Mouse (Mus musculus) monocyte, adult 5-6 weeks (primary cell): Measurements from ENCODE around the gene Rfk. TPM values are rescaled to one million over a fixed set of nuclear protein-coding genes. Genes with fewer than 3 reads are reported as not detected.

Source experiments
- ATAC-seq: fragments of 153-309, 156-312 bp; replicated peaks from 2 replicates; pipeline ENCODE4 v1.8.0; 2017; ENCODE audit warnings: mild to moderate bottlenecking; ENCODE audit not compliant: low TSS enrichment, insufficient number of reproducible peaks, severe bottlenecking, poor library complexity, low FRiP score
- total RNA-seq: library from RNA; stranded (forward); fragments of 200-1000, 200-491, 200-594 nt; gene quantifications from 3 replicates; pipeline ENCODE4 v1.2.3, GENCODE M21; 2017

Gene Rfk
- total RNA-seq, 1 experiment from 2014 or later = 38.1 TPM

GRCm38 (mm10) chr19:17378845-17379244 is 15.0 kb upstream of the Rfk start:
- no peak for ATAC-seq

DNA sequence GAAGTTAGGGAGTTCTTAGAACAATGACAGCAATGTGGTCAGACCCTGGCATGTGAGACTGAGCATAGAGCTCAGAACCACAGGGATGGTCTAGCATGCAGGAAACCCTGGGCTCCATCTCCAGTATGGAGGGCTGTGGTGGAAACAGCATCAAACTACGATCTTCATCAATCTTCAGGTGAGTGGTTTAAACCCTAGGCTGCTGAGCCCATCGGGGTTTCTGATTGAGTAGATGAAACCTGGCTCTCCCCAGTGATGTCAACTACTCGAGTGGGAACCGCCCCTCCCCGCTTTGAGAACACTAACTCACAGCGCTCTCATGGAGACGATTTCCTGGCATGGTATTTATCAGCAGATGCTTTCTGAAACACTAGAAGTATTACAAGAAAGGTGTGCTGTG is 13.3 kb upstream of the Rfk start:
- no peak for ATAC-seq

GRCm38 (mm10) chr19:17382807-17383397 is 10.9 kb upstream of the Rfk start:
- peak; percentile 43; the same call in 1 of the 2 replicates for ATAC-seq

DNA sequence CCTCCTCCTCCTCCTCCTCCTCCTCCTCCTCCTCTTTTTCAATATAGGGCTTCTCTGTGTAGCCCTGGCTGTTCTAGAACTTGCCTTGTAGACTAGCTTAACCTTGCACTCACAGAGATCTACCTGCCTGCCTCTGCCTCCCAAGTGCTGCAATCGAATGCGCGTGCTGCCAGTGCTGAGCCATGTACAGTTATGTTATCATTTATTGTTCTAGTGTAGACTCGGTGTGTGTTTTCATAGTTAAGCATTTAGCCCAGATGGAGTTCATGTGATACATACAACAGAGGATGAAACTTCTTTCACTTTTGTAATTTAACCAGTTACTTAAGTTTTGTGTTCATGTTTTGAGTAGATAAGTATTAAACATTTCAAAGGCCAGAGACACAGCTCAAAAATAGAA is 8.8 kb upstream of the Rfk start:
- ATAC-seq = no peak

- no peak for ATAC-seq
These were observed 8.4 kb upstream of the Rfk start for GRCm38 (mm10) chr19:17385426-17385825.

GRCm38 (mm10) chr19:17386424-17386823 is 7.4 kb upstream of the Rfk start:
- no peak for ATAC-seq

GRCm38 (mm10) chr19:17388404-17388803 is 5.4 kb upstream of the Rfk start:
- 0 out of 2 replicates have a peak, but pooled peaks have one; percentile 36 for ATAC-seq

DNA sequence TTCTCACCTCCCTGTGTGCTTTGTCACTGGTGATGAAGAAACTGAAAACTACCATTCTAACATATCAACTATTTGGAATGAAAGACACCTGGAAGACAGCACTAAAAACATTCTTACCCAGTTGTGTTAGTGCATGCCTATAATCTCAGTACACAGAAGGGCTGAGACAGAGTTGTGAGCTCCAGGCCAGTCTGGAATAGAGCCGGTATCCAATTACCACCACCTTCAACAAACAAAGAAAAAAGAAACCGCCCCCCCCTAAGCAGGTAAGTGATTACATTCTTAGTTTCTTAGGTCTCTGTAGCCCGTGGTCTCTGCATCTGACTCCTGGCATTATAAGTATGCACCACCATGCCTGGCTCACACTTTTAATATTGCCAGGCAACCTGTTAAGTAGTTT is 977 bp upstream of the Rfk start:
- no peak for ATAC-seq

DNA sequence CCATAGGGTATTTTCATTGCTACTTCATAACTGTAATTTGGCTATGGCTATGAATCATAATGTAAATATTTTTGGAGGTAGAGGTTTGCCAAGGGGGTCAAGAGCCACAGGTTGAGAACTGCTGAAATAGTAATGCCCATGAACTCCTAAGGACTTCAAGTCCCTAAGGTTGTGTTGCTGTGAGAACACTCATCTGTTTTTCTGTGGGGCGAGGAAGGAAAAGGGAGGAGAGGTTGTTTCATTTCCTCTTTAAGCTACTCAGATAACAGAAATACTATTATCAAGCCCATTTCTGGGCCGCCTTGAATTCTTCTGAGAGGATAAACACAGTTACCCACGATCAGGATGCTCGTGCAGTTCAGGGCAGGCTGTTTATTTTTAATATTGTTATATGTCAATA is 3.0 kb downstream of the Rfk start:
- no peak for ATAC-seq

DNA sequence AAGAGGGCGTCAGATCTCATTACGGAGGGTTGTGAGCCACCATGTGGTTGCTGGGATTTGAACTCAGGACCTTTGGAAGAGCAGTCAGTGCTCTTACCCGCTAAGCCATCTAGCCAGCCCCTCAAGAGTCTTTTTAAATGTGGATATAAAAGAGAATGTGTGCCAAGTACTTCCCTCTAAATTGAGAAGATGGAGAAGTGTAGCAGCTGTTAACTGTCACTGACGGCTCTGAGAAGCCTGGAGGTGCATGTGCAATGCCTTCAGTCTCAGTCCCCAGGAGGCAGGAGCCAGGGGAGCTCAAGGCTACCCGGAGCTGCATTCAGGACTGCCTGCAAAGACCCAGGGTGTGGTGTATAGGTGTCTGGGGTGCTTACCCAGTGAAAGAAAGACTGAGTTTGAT is 4.1 kb downstream of the Rfk start:
- ATAC-seq = no peak

- ATAC-seq = no peak
These were observed 6.1 kb downstream of the Rfk start for GRCm38 (mm10) chr19:17399965-17400364.

- no peak for ATAC-seq
These were observed 6.7 kb downstream of the Rfk start for GRCm38 (mm10) chr19:17400571-17400970.

DNA sequence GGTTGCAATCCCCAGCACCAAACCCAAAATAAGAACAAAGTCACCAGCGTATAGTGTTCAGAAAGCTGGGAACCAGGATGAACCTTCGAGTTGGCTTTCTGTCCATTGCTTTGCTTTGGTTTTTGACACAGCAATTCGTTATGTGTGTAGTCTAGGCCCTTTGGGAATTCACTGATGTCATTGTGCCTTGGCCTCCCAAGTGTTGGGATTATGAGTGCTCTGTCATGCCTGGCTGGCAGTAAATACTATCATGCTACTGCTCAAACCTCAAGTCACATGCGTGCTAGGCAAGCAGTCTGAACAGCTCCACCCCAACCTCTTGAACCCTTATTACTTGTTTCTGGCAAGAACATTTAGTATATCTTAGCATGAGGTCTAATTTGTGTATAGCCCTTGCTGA is 9.3 kb downstream of the Rfk start:
- ATAC-seq = no peak

GRCm38 (mm10) chr19:17406823-17407222 is 13.0 kb downstream of the Rfk start:
- no peak for ATAC-seq

- no peak for ATAC-seq
These were observed 14.7 kb downstream of the Rfk start for GRCm38 (mm10) chr19:17408591-17408990.

GRCm38 (mm10) chr19:17409351-17409750 is 15.5 kb downstream of the Rfk start:
- no peak for ATAC-seq

DNA sequence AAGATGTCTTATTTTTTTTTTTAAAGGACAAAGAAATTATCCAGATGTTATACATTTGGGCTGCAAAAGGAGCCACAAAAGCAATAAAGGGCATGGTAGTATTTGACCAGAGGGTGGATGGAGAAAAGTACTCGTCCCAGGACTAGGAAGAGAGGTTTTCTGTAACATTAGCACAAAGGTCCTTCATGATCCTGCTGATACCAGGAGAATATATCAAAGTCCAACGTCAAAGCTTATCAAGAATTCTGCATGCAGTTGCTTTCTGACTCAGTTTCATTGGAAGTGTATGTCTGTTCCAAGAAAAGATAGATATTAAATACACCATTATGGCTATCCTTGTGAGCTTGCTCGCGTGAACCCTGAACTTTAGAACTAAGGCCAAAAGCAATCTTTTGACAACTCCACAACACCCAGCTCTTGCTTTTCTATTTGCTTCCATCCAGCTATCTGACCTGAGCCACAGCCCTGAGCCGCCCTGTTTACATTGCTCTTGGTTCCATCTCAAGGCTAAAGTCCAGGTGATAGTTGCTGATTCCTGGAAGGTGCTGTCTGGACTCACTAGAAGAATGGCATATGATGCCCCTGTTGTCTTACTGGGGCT is 16.7 kb downstream of the Rfk start:
- no peak for ATAC-seq

- ATAC-seq = no peak
These were observed 19.1 kb downstream of the Rfk start for GRCm38 (mm10) chr19:17412915-17413459.

DNA sequence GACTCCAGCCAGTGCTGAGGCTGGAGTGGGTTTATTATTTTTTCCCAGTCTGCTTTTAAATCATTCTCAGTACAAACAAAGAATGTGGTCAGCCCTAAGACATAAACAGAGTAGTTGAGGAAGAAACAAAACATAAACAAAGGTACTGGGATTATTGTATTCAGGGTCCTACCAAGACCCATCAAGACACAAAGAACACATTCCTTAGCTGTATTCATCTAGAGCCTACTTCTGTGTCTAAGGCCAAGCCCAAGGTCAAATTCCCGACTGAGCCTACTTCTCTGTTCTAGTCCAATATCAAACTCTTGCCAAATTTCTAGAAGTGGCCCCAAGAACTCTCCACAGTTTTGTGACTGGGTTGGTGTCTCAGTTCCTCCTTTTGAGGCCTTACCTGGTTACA is 24.0 kb downstream of the Rfk start:
- no peak for ATAC-seq

DNA sequence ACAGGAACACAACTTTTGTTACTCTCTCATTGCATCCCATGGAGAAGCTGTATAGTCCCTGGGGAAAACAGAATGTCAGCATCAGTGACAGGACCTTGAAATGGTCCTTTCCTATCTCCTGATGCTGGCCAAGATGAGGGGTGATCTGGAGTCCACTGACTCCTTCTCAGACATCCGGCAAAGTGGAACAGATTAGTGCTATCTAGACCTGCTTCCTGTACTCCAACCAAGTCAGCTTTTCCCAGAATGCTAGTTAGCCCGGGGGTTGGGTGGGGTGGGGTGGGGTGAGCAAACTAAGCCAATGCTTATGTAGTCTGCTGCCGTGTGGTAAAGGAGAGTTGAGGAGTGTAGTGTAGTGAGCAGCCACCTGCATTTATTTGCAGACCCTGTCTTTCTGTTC is 29.5 kb downstream of the Rfk start:
- ATAC-seq = no peak
